Mouse (Mus musculus) spleen, postnatal 10 days (tissue): ENCODE results near the gene Meltf.

Source experiments
- DNase-seq, 2 experiments: peaks; one replicate each; pipeline ENCODE4 v3.0.0; 2021 to 2022; ENCODE audit warnings: low spot score in 2 of 2

The Meltf gene

GRCm38 (mm10) chr16:31893396-31894141 lies 15.0 kb downstream of the Meltf start:
- no peak for DNase-seq

DNA sequence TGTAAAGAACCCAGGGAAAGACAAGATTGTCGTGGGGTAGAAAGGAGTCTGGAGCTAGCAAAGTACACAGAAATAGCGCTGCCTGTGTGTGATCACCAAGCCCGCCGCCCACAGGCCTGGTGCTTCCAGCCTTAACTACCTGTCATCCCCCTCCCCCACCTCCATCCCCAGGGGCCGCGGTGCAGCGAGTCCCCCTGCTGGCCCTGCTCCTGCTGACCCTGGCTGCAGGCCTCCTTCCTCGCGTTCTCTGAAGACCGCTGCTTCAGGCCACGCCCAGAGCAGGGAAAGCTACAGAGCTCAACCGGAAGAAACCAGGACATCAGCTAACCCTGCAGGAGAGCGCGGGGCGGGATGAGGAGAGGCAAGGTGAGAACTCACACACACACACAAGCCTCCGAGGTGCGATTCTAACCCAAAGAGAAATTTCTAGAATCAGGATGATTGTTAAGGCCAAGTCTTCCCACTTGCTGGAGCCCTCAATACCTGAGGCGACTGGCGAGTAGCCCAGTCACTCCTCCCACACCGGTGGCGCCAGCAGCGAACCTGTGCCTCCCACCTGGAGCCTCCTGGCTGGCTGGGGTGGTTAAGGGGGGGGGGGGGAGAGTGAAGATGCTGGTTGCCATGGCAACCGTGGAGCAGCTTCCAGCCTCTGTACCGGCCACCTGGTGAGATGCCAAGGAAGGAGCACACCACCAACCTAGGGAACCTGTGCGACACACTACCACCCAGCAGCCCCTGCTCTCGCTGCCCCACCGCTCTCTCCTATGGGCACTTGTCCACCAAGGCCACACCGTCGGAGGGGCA lies 18.6 kb downstream of the Meltf start:
- DNase-seq, result peak in 1 of 2 experiments; percentile 23

GRCm38 (mm10) chr16:31898546-31899326 lies 20.1 kb downstream of the Meltf start:
- no peak for DNase-seq

DNA sequence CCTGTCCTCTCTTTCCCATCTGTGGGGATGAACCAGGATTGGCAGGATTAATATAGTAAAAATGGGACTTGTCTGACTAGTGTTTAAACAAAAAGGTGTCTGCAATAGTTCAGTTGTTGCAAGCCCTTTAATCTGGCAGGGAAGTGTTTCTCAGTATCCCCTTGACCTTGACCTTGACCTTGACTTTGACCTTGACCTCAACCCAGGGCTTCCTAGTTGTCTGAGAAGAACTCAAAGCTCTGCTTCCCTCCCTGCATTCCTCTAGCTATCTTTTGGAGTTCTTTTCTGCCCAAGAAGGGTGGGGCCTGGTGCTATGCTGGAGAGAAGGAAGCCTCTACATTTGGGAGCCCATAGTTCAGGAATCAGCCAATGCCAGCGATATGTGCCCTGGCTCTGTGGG lies 23.3 kb downstream of the Meltf start:
- no peak for DNase-seq

DNA sequence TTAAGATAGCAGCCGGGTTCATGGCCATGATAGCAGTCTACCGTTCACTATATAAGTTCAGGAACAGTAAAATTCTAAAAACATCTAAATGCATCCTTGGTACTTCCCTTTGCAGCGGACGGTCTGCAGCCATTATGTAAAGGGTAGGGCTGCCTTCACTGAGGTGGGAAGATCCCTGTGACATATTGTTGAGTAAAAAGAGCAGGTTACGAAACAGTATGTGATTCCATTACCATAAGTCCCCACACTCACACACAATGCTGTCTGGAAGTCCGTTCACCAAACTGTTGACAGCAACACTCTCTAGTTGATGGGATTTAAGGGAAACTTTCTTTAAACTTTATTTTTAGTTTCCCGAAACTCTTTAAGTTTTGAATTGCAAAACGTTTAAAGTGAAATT lies 24.6 kb downstream of the Meltf start:
- no peak for DNase-seq

GRCm38 (mm10) chr16:31905331-31905730 lies 26.7 kb downstream of the Meltf start:
- DNase-seq, result peak in 1 of 2 experiments; percentile 41

- no peak for DNase-seq
Measured at GRCm38 (mm10) chr16:31905891-31906825, 27.5 kb downstream of the Meltf start.

DNA sequence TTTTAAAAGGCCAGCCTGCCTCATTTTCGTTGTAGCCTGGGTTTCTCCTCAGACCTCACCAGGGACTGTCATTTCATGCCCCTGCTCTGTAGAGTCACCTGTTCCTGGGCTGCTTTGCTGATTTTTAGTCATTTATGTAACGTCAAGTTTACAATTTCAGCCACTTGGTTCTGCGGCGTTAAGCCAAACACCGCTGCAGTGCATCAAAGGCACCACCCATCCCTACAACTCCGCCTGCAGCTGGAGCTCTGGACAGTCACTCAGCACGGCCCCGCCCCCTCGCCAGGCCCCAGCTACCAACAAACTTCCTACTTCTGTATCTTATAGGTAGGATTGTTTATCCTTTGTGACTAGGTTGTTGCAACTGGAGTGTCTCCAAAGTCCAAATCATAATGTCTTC lies 28.3 kb downstream of the Meltf start:
- peak in 1 of 2 experiments; percentile 37 for DNase-seq

DNA sequence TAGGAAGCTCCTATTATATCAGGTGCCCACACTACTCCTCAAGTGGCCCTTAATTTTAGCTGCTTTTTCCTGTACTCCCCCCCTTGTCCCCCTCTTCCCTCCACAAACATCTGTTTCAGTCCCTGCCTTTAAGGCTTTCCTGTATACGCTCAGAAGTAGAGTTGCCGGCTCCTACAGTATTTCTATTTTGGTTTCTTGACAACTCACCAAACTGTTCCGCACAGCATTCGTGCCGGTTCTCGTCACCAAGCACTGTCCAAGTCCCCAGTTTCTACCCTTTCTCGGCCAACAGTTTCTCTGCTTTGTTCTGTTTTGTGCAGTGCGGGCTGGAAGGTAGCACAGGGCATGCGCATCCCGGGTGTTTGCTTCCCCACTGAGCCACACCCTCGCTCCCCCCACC lies 30.3 kb downstream of the Meltf start:
- no peak for DNase-seq

DNA sequence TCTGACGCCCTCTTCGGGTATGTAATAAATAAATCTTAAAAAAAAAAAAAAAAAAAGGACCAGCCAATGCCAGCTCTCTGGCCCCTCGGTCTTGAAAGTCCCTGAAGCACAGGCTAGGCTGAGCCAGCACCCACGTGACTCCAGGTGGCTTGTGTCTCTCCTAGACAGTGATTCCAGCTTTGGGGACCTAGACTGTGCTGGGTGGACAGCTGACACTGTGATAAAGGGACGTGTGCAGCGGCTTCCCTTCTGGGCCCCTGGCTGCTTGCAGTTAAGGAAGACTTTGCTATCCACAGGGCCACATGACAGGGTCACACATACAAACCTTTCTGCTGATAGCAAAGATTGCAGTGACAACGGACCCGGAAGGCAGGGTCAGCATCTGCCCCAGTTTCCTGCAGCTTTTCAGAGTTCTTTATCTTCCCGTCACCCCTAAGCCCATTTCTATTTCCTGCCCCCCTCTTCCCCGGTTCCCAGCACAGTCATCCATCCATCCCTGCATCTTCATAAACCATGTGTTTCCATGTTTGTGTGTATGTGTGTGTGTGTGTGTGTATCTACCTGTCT lies 31.8 kb downstream of the Meltf start:
- no peak for DNase-seq

GRCm38 (mm10) chr16:31917776-31918175 lies 39.2 kb downstream of the Meltf start:
- DNase-seq, result no peak

DNA sequence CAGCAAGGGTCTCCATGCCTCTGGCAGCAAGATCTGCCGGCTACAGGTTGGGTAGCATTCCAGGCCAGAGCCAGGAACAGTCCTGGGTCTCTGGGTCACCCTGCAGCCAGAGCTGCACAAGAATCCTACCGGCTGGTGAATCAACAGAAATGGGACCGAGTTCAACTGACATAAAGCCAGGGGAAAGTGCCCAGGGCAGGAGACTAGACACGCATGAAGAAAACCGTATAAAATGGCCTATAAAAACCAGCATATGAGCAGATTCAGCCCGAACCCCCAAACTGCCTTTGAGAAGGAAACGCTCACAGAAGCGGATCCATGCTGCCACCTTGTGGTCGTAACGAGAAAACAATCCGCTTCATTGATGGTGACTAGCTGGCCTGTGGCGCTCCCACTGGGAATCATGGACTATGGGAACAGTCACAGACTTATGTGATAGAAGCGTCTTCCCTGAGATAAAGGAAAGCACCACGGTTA lies 39.7 kb downstream of the Meltf start:
- DNase-seq, result peak; percentile 48 to 71

GRCm38 (mm10) chr16:31924368-31924767 lies 45.8 kb downstream of the Meltf start:
- no peak for DNase-seq

DNA sequence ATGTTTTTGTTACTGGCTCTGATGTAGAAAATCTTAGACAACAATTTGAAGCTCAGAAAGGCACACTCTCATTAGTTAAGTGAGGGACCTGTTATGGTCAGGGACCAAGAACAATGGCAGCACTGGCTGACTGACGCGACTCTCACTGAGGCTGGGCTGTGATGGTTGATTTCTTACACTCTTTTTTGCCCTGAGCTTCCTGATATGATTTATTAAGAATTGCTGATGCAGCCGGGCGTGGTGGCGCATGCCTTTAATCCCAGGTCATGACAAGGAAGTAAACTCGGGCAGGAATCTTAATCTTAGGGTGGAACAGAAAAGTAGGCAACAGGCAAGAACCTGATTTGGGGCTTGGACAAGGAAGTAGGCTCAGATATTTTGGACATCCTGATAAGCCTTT lies 47.5 kb downstream of the Meltf start:
- DNase-seq, result no peak

- no peak for DNase-seq
Measured at GRCm38 (mm10) chr16:31926547-31927182, 48.1 kb downstream of the Meltf start.

- no peak for DNase-seq
Measured at GRCm38 (mm10) chr16:31927412-31927811, 48.8 kb downstream of the Meltf start.

DNA sequence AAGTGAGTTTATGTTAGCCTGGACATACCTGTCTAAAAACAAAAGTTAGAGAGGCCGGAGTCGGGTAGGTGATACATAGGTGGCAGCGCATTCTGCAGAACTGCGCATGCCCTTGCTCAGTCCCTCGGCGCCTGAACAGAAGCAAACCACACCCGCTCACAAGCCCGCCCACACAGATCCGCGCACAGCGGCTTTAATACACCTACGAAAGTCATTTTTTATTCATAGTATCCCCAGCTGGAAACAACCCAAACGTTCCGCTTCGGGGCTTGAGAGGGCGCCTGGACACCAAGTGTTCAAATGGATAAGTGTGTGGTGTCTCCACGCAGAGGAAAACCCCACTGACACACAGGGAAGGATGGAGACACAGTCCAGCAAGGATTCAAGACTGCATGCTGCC lies 52.7 kb downstream of the Meltf start:
- no peak for DNase-seq

GRCm38 (mm10) chr16:31932255-31932654 lies 53.6 kb downstream of the Meltf start:
- DNase-seq, result no peak

- DNase-seq, result peak; percentile 34 to 78
Measured at GRCm38 (mm10) chr16:31932840-31933697, 54.5 kb downstream of the Meltf start.
